Mouse (Mus musculus) lung, postnatal 0 days (tissue): ENCODE measurements around the gene Cdhr4. TPM values are rescaled to one million over a fixed set of nuclear protein-coding genes. Genes with fewer than 3 reads are reported as not detected.

ENCODE experiments used
- ATAC-seq: fragments of 200-750 bp; cut with Nextera tagmentation; 2 replicates; pipeline ENCODE4 v1.8.0; 2017; ENCODE audit warnings: moderate library complexity
- DNase-seq: peaks from one replicate; pipeline ENCODE4 v3.0.0-alpha.2; 2016; ENCODE audit warnings: low spot score
- H3K27ac ChIP-seq: fragments of 300-500 bp; sonication (generic); 2 replicates; pipeline ENCODE4 v1.5.1; 2014; ENCODE audit warnings: antibody characterized with exemption, mild to moderate bottlenecking, low read length, mixed read lengths
- H3K27me3 ChIP-seq: fragments of 300-500 bp; sonication (generic); replicated peaks from 2 replicates; pipeline ENCODE4 v1.6.1; 2014; ENCODE audit warnings: low read length, mixed read lengths; ENCODE audit not compliant: insufficient read depth
- H3K36me3 ChIP-seq: fragments of 300-500 bp; sonication (generic); 2 replicates; pipeline ENCODE4 v1.6.1; 2014; ENCODE audit warnings: low read length, mixed read lengths; ENCODE audit not compliant: insufficient read depth
- H3K4me1 ChIP-seq: fragments of 300-500 bp; sonication (generic); 2 replicates; pipeline ENCODE4 v1.6.1; 2014; ENCODE audit warnings: antibody characterized with exemption, low read depth, low read length, mixed read lengths; ENCODE audit not compliant: insufficient read depth
- H3K4me2 ChIP-seq: fragments of 300-500 bp; sonication (generic); replicated peaks from 2 replicates; pipeline ENCODE4 v1.6.1; 2014; ENCODE audit warnings: low read depth, mild to moderate bottlenecking, low read length, moderate library complexity, mixed read lengths
- H3K4me3 ChIP-seq: fragments of 300-500 bp; sonication (generic); 2 replicates; pipeline ENCODE4 v1.5.1; 2014; ENCODE audit warnings: low read depth, low read length
- H3K9ac ChIP-seq: fragments of 300-500 bp; sonication (generic); replicated peaks from 2 replicates; pipeline ENCODE4 v1.6.1; 2014; ENCODE audit warnings: low read depth, mild to moderate bottlenecking
- H3K9me3 ChIP-seq: fragments of 300-500 bp; sonication (generic); 2 replicates; pipeline ENCODE4 v1.6.1; 2016; ENCODE audit warnings: low read length, mixed read lengths
- CTCF ChIP-seq: IDR thresholded peaks from 2 replicates; pipeline ENCODE4 v1.5.1; 2016; ENCODE audit warnings: antibody characterized with exemption, mild to moderate bottlenecking
- EP300 ChIP-seq: IDR thresholded peaks from 2 replicates; pipeline ENCODE4 v1.6.1; 2016; ENCODE audit warnings: antibody characterized with exemption, mild to moderate bottlenecking, control low read depth
- WGBS: fragments of 180-500 bp; shearing (Covaris S2); extraction: QIAGEN DNeasy Blood & Tissue Kit; methylation state at CpG from one replicate; pipeline ENCODE4 v1.1.7; 2014; 5-methylcytosine and 5-hydroxymethylcytosine counted together
- polyA plus RNA-seq: library from polyadenylated mRNA; unstranded; fragments of >200 nt; fragmentation: Nextera tagmentation; extraction: Ambion mirVana; gene quantifications from 2 replicates; pipeline ENCODE4 v1.2.1, GENCODE M21; 2015

The Cdhr4 gene
- polyA plus RNA-seq, 1 experiment from 2014 or later, result 7.8 TPM

GRCm38 (mm10) chr9:108035331-108036156 is 43.2 kb downstream of the Cdhr4 start:
- no peak overlapping the region for H3K4me3 ChIP-seq
- no peak overlapping the region for H3K4me2 ChIP-seq
- H3K9me3 ChIP-seq, result no peaks in the 10 kb centered on the region
- ATAC-seq, result peak; percentile 58
- peak; percentile 51 for DNase-seq
- TF ChIP-seq CTCF, result peak; percentile 43
- no peak for TF ChIP-seq EP300
- H3K9ac ChIP-seq, result no peak overlapping the region
- no peaks in the 10 kb centered on the region for H3K27me3 ChIP-seq
- H3K4me1 ChIP-seq, result no peaks in the 10 kb centered on the region
- no peak overlapping the region for H3K27ac ChIP-seq
- 89% methylated on average over 2 of the region's 2 CpGs for WGBS
- H3K36me3 ChIP-seq, result peaks cover 5% of the 10 kb centered on the region; the same call in 1 of the 2 replicates

DNA sequence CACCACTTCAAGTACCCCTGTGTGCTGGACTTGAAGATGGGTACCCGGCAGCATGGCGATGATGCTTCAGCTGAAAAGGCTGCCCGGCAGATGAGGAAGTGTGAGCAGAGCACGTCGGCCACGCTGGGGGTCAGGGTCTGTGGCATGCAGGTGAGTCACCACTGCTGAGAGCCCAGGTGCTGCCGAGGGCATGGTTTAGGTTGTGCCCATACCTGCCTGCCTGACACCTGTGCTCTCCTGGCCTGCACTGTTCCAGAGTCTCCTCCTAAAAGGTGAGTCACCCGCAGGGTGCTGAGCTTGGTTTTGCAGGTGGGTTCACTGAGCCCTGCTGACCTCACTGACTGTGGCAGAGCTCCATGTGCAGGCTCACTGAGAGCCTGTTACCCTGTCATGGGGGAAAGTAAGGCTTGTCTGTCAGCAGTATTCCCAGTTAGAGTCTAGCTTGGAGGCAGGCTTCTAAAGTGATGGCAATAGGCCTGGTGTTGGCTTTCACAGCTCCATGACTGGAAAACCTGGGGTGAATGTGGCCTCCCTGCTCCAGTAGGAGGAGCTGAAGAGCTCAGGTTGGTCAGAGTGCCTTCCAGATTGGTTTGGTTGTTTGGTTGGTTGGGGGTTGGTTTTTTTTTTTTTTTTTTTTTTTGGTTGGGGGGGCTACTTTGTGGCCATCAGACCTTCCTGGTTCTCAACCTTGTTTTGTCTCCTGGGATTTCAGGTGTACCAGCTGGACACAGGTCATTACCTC is 52.6 kb downstream of the Cdhr4 start:
- no peak for TF ChIP-seq EP300
- TF ChIP-seq CTCF, result peak; percentile 24
- no peak for DNase-seq
- WGBS, result 95% methylated on average over 8 of the region's 8 CpGs
- no peaks in the 10 kb centered on the region for H3K27me3 ChIP-seq
- no peak overlapping the region for H3K4me2 ChIP-seq
- H3K4me1 ChIP-seq, result peaks cover 2% of the 10 kb centered on the region; the same call in 1 of the 2 replicates
- H3K4me3 ChIP-seq, result no peak overlapping the region
- ATAC-seq, result no peak
- no peak overlapping the region for H3K27ac ChIP-seq
- H3K9ac ChIP-seq, result no peak overlapping the region
- no peaks in the 10 kb centered on the region for H3K9me3 ChIP-seq
- peaks cover 30% of the 10 kb centered on the region for H3K36me3 ChIP-seq

- H3K9me3 ChIP-seq, result no peaks in the 10 kb centered on the region
- ATAC-seq, result no peak
- no peak overlapping the region for H3K4me3 ChIP-seq
- no peak overlapping the region for H3K9ac ChIP-seq
- DNase-seq, result no peak
- peaks cover 4% of the 10 kb centered on the region; the same call in 1 of the 2 replicates for H3K4me1 ChIP-seq
- no peak overlapping the region for H3K27ac ChIP-seq
- no peak overlapping the region for H3K4me2 ChIP-seq
- TF ChIP-seq CTCF (no peak), EP300 (no peak)
- H3K36me3 ChIP-seq, result peaks cover 20% of the 10 kb centered on the region
- WGBS, result 91% methylated on average over 4 of the region's 4 CpGs
- H3K27me3 ChIP-seq, result no peaks in the 10 kb centered on the region
Observed at GRCm38 (mm10) chr9:108046582-108046981, 54.3 kb downstream of the Cdhr4 start.

GRCm38 (mm10) chr9:108047601-108048565 is 55.6 kb downstream of the Cdhr4 start:
- DNase-seq, result no peak

GRCm38 (mm10) chr9:108048566-108048955 is 56.3 kb downstream of the Cdhr4 start:
- 3% methylated on average over 19 of the region's 19 CpGs for WGBS
- Histone ChIP-seq H3K9me3 (no peaks in the 10 kb centered on the region), H3K4me3 (peak overlapping the region; percentile 65), H3K4me2 (peak overlapping the region; percentile 90), H3K4me1 (peaks cover 7% of the 10 kb centered on the region; the same call in 1 of the 2 replicates), H3K27me3 (no peaks in the 10 kb centered on the region), H3K9ac (no peak overlapping the region), H3K36me3 (peaks cover 14% of the 10 kb centered on the region), H3K27ac (peak overlapping the region; percentile 79)
- no peak for DNase-seq
- ATAC-seq, result no peak; the same call in 1 of the 2 replicates
- TF ChIP-seq EP300 (no peak), CTCF (no peak)

More at GRCm38 (mm10) chr9:108047601-108048565, 55.6 kb downstream of the Cdhr4 start:
- H3K27me3 ChIP-seq, result no peaks in the 10 kb centered on the region
- H3K4me2 ChIP-seq, result peak overlapping the region; percentile 90
- peaks cover 17% of the 10 kb centered on the region for H3K36me3 ChIP-seq
- peak overlapping the region; percentile 65 for H3K4me3 ChIP-seq
- H3K9ac ChIP-seq, result no peak overlapping the region
- WGBS, result 44% methylated on average over 17 of the region's 17 CpGs
- H3K27ac ChIP-seq, result peak overlapping the region; percentile 79
- TF ChIP-seq EP300, result no peak
- TF ChIP-seq CTCF, result no peak
- ATAC-seq, result no peak
- no peaks in the 10 kb centered on the region for H3K9me3 ChIP-seq
- peaks cover 4% of the 10 kb centered on the region; the same call in 1 of the 2 replicates for H3K4me1 ChIP-seq
